Comparison of ENCODE assay signal across 27 mouse cellular contexts in the genomic region with DNA sequence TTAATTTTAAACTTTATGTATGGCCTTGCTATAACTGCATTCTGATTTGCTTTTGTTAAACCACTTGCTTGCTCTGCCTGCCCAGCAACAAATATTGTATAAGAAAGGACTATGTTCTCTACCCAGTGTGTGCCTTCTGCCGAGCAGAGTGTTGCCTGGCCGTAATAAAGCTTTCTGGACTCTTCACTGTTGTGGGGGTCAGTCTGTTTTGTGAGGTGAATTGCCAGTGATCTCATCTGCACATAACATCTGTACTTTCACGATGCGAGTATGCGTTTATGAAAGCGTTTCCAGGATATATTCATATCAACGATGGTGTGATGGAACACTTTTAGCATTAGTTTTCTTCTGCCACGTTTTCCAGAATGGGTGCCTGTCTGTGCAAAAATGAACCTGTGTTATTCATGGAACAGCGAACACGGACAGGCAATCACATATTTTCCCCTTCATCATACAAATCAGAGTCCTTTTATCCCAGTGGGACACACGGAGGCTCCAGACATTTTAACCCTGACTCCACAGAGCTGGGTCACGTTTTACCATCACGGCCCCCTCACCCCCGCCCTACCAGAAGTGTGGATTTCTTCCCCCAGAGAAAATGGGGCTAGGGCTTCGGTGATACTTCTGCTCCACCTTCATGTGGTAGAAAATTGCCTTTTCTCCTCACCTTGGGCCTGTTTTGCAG. TPM values are rescaled to one million over a fixed set of nuclear protein-coding genes. Genes with fewer than 3 reads are reported as not detected.
DNase-seq lines count a peak whose midpoint lies in the region; ATAC-seq and TF ChIP-seq lines count a peak whose summit lies in the region.
"Had no signal": no experiment of that assay in that cellular context is flagged by ENCODE, and none has a peak within 500 bp of the region (broad histone marks: within the 10 kb centered on the region; RNA-seq: fewer than 3 reads in every experiment).

No protein-coding gene starts in this region.

- in situ Hi-C loops in CH12.LX (cut with MboI; ENCODE audit: low pct_ligation_motif_present, low pct_unique_long_range_greater_than_20kb, low sequenced_read_pairs), result loop anchor here (10.0 to 25.0 kb wide), 2 partner anchors 145 to 318 kb away; a partner anchor contains a TSS

- H3K9ac ChIP-seq in CH12.LX (ENCODE audit: insufficient read depth, low read depth), result no peak overlapping the region
- no peak overlapping the region for H3K9ac ChIP-seq in stomach, embryonic 14.5 days (replicated peaks; ENCODE audit: low read depth, low read length)

- TF ChIP-seq CTCF in left cerebral cortex, adult 2 months (IDR thresholded peaks at IDR 0.05), result no peak
- no peak for TF ChIP-seq CTCF in CH12.LX (conservative IDR thresholded peaks at IDR 0.05 in 1 of 2, IDR thresholded peaks at IDR 0.05 in 1 of 2; ENCODE audit: low read depth in 2 of 2, low read length in 2 of 2)
- no peak for TF ChIP-seq CTCF in layer of hippocampus, adult 2 months (conservative IDR thresholded peaks at IDR 0.05)

- DNase-seq in adrenal gland, postnatal 10 days, result peak; percentile 21
- no peak for DNase-seq in adrenal gland, postnatal 14 days
- peak; percentile 14 to 23 for DNase-seq in left cerebral cortex, adult 2 months (ENCODE audit: extremely low spot score in 1 of 2, low spot score in 2 of 2)
- DNase-seq in left cerebral cortex, adult 9 months (ENCODE audit: low spot score in 2 of 2), result no peak
- DNase-seq in CH12.LX (ENCODE audit: extremely low read depth), result no peak
- DNase-seq in layer of hippocampus, adult 2 months (ENCODE audit: low spot score in 2 of 2), result no peak
- DNase-seq in hindbrain, embryonic 10.5 days (ENCODE audit: low spot score), result no peak
- DNase-seq: cerebellum, postnatal 14 days; gastrocnemius, postnatal 10 days; kidney, adult 9 months; kidney, postnatal 4 days; liver; midbrain, embryonic 14.5 days had no signal

- peaks cover 0 to 7% of the 10 kb centered on the region in 2 experiments for H3K36me3 ChIP-seq in CH12.LX (replicated peaks in 1 of 2; ENCODE audit: control insufficient read depth in 1 of 2, insufficient read depth in 1 of 2, low read length in 1 of 2)
- peaks cover 8% of the 10 kb centered on the region; the same call in 1 of the 2 replicates for H3K36me3 ChIP-seq in stomach, embryonic 14.5 days (ENCODE audit: control insufficient read depth, insufficient read depth, low read length)
- H3K36me3 ChIP-seq in hindbrain, embryonic 10.5 days, result peaks cover 9% of the 10 kb centered on the region

- ATAC-seq in stomach, embryonic 14.5 days (ENCODE audit: insufficient number of reproducible peaks, insufficient read depth, low FRiP score, low read depth), result peak; percentile 7; the same call in 1 of the 2 replicates
- ATAC-seq: CD4-positive, CD25-positive, alpha-beta regulatory T cell, adult 4 months; forebrain, embryonic 16.5 days; hindbrain, embryonic 16.5 days had no signal

- H3K4me3 ChIP-seq in left cerebral cortex, adult 2 months, result no peak overlapping the region
- H3K4me3 ChIP-seq in CH12.LX (replicated peaks in 1 of 3; ENCODE audit: low read depth in 2 of 3, low read length in 2 of 3, poor library complexity in 1 of 3), result no peak overlapping the region
- H3K4me3 ChIP-seq in stomach, embryonic 14.5 days (ENCODE audit: low read depth, low read length), result no peak overlapping the region
- H3K4me3 ChIP-seq in layer of hippocampus, adult 2 months, result no peak overlapping the region
- no peak overlapping the region for H3K4me3 ChIP-seq in hindbrain, embryonic 10.5 days
- H3K4me3 ChIP-seq: erythroblast, embryonic 14.5 days; heart, embryonic 10.5 days had no signal

- WGBS in stomach, embryonic 14.5 days, result 69% methylated on average over 15 of the region's 15 CpGs
- WGBS in hindbrain, embryonic 10.5 days, result 77% methylated on average over 15 of the region's 15 CpGs

- TF ChIP-seq RAD21 in CH12.LX (IDR thresholded peaks at IDR 0.05; ENCODE audit: low read depth, low read length), result no peak

- dilution Hi-C loops in CH12.LX (cut with MboI; ENCODE audit: extremely low pct_ligation_motif_present, extremely low pct_unique_long_range_greater_than_20kb, low sequenced_read_pairs), result no loop called here

- H3K79me2 ChIP-seq in CH12.LX (replicated peaks; ENCODE audit: control insufficient read depth, extremely low read depth, insufficient read depth, poor library complexity, severe bottlenecking), result peaks cover 19% of the 10 kb centered on the region

- intact Hi-C loops in left cerebral cortex, adult 2 months (cut with DNase I), result no loop called here

- no peak overlapping the region for H3K4me2 ChIP-seq in CH12.LX (ENCODE audit: insufficient read depth, low read depth, poor library complexity, severe bottlenecking)
- H3K4me2 ChIP-seq in stomach, embryonic 14.5 days (replicated peaks; ENCODE audit: low read depth, low read length), result no peak overlapping the region

- H3K4me1 ChIP-seq in CH12.LX (ENCODE audit: control insufficient read depth in 1 of 2, insufficient read depth in 2 of 2), result peaks cover 18 to 40% of the 10 kb centered on the region in 2 experiments
- H3K4me1 ChIP-seq in stomach, embryonic 14.5 days (ENCODE audit: control insufficient read depth, insufficient read depth, low read length), result peaks cover 21% of the 10 kb centered on the region
- peaks cover 19% of the 10 kb centered on the region for H3K4me1 ChIP-seq in hindbrain, embryonic 10.5 days (replicated peaks)

- no peak for TF ChIP-seq POLR2A in CH12.LX (IDR thresholded peaks at IDR 0.05; ENCODE audit: low read depth, low read length)

- no peak overlapping the region for H3K27ac ChIP-seq in left cerebral cortex, adult 2 months
- H3K27ac ChIP-seq in CH12.LX (ENCODE audit: insufficient read depth, low read depth), result no peak overlapping the region
- H3K27ac ChIP-seq in stomach, embryonic 14.5 days (ENCODE audit: low read length), result peak overlapping the region; percentile 1; the same call in 1 of the 2 replicates
- H3K27ac ChIP-seq in layer of hippocampus, adult 2 months, result no peak overlapping the region
- H3K27ac ChIP-seq in hindbrain, embryonic 10.5 days, result no peak overlapping the region
- H3K27ac ChIP-seq: heart, embryonic 10.5 days had no signal

- peaks cover 55% of the 10 kb centered on the region for H3K27me3 ChIP-seq in CH12.LX (replicated peaks)
- H3K27me3 ChIP-seq in stomach, embryonic 14.5 days (ENCODE audit: control insufficient read depth, insufficient read depth, low read length), result no peaks in the 10 kb centered on the region
- no peaks in the 10 kb centered on the region for H3K27me3 ChIP-seq in hindbrain, embryonic 10.5 days (ENCODE audit: insufficient read depth, poor library complexity, severe bottlenecking)

- H3K9me3 ChIP-seq in CH12.LX (replicated peaks; ENCODE audit: low read length), result peaks cover 29% of the 10 kb centered on the region
- peaks cover 32% of the 10 kb centered on the region for H3K9me3 ChIP-seq in stomach, embryonic 14.5 days (ENCODE audit: control insufficient read depth, low read depth, low read length)
- H3K9me3 ChIP-seq in hindbrain, embryonic 10.5 days, result peaks cover 71% of the 10 kb centered on the region

- no peak for TF ChIP-seq EP300 in CH12.LX (IDR thresholded peaks at IDR 0.05; ENCODE audit: low read length)

TF ChIP-seq in CH12.LX, 34 proteins besides CTCF, POLR2A, EP300 and RAD21:
- TF ChIP-seq ZKSCAN1 (IDR thresholded peaks at IDR 0.05; ENCODE audit: borderline replicate concordance, low read depth, low read length) (no peak), ZNF384 (IDR thresholded peaks at IDR 0.05; ENCODE audit: low read depth, low read length) (no peak), CHD1 (IDR thresholded peaks at IDR 0.05; ENCODE audit: low read depth, low read length) (no peak), MXI1 (IDR thresholded peaks at IDR 0.05; ENCODE audit: low read depth, low read length) (no peak), E2F4 (IDR thresholded peaks at IDR 0.05; ENCODE audit: insufficient replicate concordance, low read depth, low read length) (0 out of 2 replicates have a peak, but pooled peaks have one; percentile 10), ETS1 (conservative IDR thresholded peaks at IDR 0.05; ENCODE audit: low read depth, low read length) (no peak), MEF2A (IDR thresholded peaks at IDR 0.05; ENCODE audit: borderline replicate concordance, low read depth, low read length) (no peak), RCOR1 (conservative IDR thresholded peaks at IDR 0.05; ENCODE audit: low read depth, low read length) (no peak)
TF ChIP-seq in CH12.LX: peak in this region for 1.

RNA-seq across cellular contexts. Expression of a gene that starts 2.7 kb away (rescaled TPM):
- total RNA-seq in adrenal gland, postnatal 10 days (2021), result not detected
- not detected in 2 replicates for total RNA-seq in adrenal gland, postnatal 14 days (2021)
- under 1 TPM; 0.23 to 0.26 TPM for total RNA-seq in left cerebral cortex, adult 2 months (2021)
- total RNA-seq in CH12.LX (2012; rRNA removed), result not detected in 2 replicates
- total RNA-seq in CH12.LX (2014; rRNA removed), result not detected in 2 replicates
- not detected in 2 replicates for polyA plus RNA-seq in CH12.LX (2012; ENCODE audit: insufficient read length, low read depth)
- not detected in 2 replicates for polyA plus RNA-seq in stomach, embryonic 14.5 days (2014; fragmentation: Nextera tagmentation; extraction: Ambion mirVana)
- total RNA-seq in layer of hippocampus, adult 2 months (2021), result under 1 TPM in 1 of 2 experiments, not detected in 1; 0.12 TPM
- not detected in 2 replicates for polyA plus RNA-seq in hindbrain, embryonic 10.5 days (2016; fragmentation: Nextera tagmentation; extraction: Ambion mirVana)
- total RNA-seq: adrenal gland, adult 18-20 months; gastrocnemius, postnatal 10 days; heart, postnatal 36 days; megakaryocyte progenitor cell, adult 5-6 weeks; MEL; neutrophil, adult 5-6 weeks had no signal
- polyA plus RNA-seq: CD4-positive, CD25-positive, alpha-beta regulatory T cell, adult 4 months; embryonic facial prominence, embryonic 11.5 days; erythroblast, embryonic 14.5 days; spleen, adult 2 months; urinary bladder, adult 2 months had no signal

RNA-seq across cellular contexts. Expression of a gene that starts 2.7 kb away (rescaled TPM):
- total RNA-seq in adrenal gland, postnatal 10 days (2021), result 10 to 100 TPM; 63.8 to 91.9 TPM
- 57.7 and 64.9 TPM in 2 replicates for total RNA-seq in adrenal gland, postnatal 14 days (2021)
- total RNA-seq in left cerebral cortex, adult 2 months (2021), result 10 to 100 TPM; 45.8 to 47.2 TPM
- 65.2 and 69.8 TPM in 2 replicates for total RNA-seq in CH12.LX (2012; rRNA removed)
- 74.1 and 80.8 TPM in 2 replicates for total RNA-seq in CH12.LX (2014; rRNA removed)
- 64.8 and 67.6 TPM in 2 replicates for polyA plus RNA-seq in CH12.LX (2012; ENCODE audit: insufficient read length, low read depth)
- polyA plus RNA-seq in stomach, embryonic 14.5 days (2014; fragmentation: Nextera tagmentation; extraction: Ambion mirVana), result 202 and 211 TPM in 2 replicates
- total RNA-seq in layer of hippocampus, adult 2 months (2021), result 10 to 100 TPM; 31.9 to 35.3 TPM
- polyA plus RNA-seq in hindbrain, embryonic 10.5 days (2016; fragmentation: Nextera tagmentation; extraction: Ambion mirVana), result 169 and 205 TPM in 2 replicates

RNA-seq across cellular contexts. Expression of a gene that starts 53.4 kb away (rescaled TPM):
- 1 to 10 TPM in 1 of 2 experiments, under 1 TPM in 1; 0.67 to 1.3 TPM for total RNA-seq in adrenal gland, postnatal 10 days (2021)
- 0.04 and 0.26 TPM in 2 replicates for total RNA-seq in adrenal gland, postnatal 14 days (2021)
- under 1 TPM in 1 of 2 experiments, not detected in 1; 0.19 TPM for total RNA-seq in left cerebral cortex, adult 2 months (2021)
- 0.13 and 0.17 TPM in 2 replicates for total RNA-seq in CH12.LX (2012; rRNA removed)
- total RNA-seq in CH12.LX (2014; rRNA removed), result not detected in 2 replicates
- polyA plus RNA-seq in CH12.LX (2012; ENCODE audit: insufficient read length, low read depth), result 0.78 and 1.0 TPM in 2 replicates
- 1.7 and 1.9 TPM in 2 replicates for polyA plus RNA-seq in stomach, embryonic 14.5 days (2014; fragmentation: Nextera tagmentation; extraction: Ambion mirVana)
- total RNA-seq in layer of hippocampus, adult 2 months (2021), result under 1 TPM in 1 of 2 experiments, not detected in 1; 0.38 TPM
- 0.93 and 1.1 TPM in 2 replicates for polyA plus RNA-seq in hindbrain, embryonic 10.5 days (2016; fragmentation: Nextera tagmentation; extraction: Ambion mirVana)
- total RNA-seq: heart, postnatal 36 days had no signal
- polyA plus RNA-seq: erythroblast, embryonic 14.5 days had no signal

Comparison
In these comparisons a context has a peak if more than half of its experiments do, and no peak if none do; other contexts are left out.
1. DNase-seq: peak in adrenal gland, postnatal 10 days (single experiment) and left cerebral cortex, adult 2 months (2 of 2); none in adrenal gland, postnatal 14 days (single experiment), left cerebral cortex, adult 9 months (0 of 2), CH12.LX (single experiment), layer of hippocampus, adult 2 months (0 of 2) and hindbrain, embryonic 10.5 days (single experiment).